Mouse (Mus musculus) limb, embryonic 12.5 days (tissue): ENCODE measurements around the gene Gm5862. TPM values are rescaled to one million over a fixed set of nuclear protein-coding genes. Genes with fewer than 3 reads are reported as not detected.
"Not testable (repeated sequence)": the region's sequence is repeated elsewhere in the genome, so short reads cannot be mapped to it uniquely, and the experiment has no call there.

Experiments
- ATAC-seq: fragments of 200-750 bp; cut with Nextera tagmentation; 2 replicates; pipeline ENCODE4 v1.8.0; 2017; ENCODE audit warnings: low read depth, moderate TSS enrichment; ENCODE audit not compliant: insufficient number of reproducible peaks, insufficient read depth, low FRiP score, low TSS enrichment
- H3K27ac ChIP-seq: fragments of 300-500 bp; sonication (generic); 2 replicates; pipeline ENCODE4 v1.5.1; 2016; ENCODE audit warnings: mild to moderate bottlenecking, moderate library complexity
- H3K27me3 ChIP-seq: fragments of 300-500 bp; sonication (generic); 2 replicates; pipeline ENCODE4 v1.6.1; 2016; ENCODE audit warnings: mild to moderate bottlenecking, moderate library complexity
- H3K36me3 ChIP-seq: fragments of 300-500 bp; sonication (generic); 2 replicates; pipeline ENCODE4 v1.6.1; 2016; ENCODE audit warnings: mild to moderate bottlenecking, moderate library complexity
- H3K4me1 ChIP-seq: fragments of 300-500 bp; sonication (generic); replicated peaks from 2 replicates; pipeline ENCODE4 v1.6.1; 2016
- H3K4me2 ChIP-seq: fragments of 300-500 bp; sonication (generic); 2 replicates; pipeline ENCODE4 v1.6.1; 2016; ENCODE audit warnings: mild to moderate bottlenecking, moderate library complexity
- H3K4me3 ChIP-seq: fragments of 300-500 bp; sonication (generic); replicated peaks from 2 replicates; pipeline ENCODE4 v1.5.1; 2016; ENCODE audit warnings: mild to moderate bottlenecking
- H3K9ac ChIP-seq: fragments of 300-500 bp; sonication (generic); replicated peaks from 2 replicates; pipeline ENCODE4 v1.6.1; 2016; ENCODE audit warnings: mild to moderate bottlenecking, moderate library complexity
- H3K9me3 ChIP-seq: fragments of 300-500 bp; sonication (generic); 2 replicates; pipeline ENCODE4 v1.6.1; 2016; ENCODE audit warnings: mild to moderate bottlenecking, moderate library complexity
- WGBS: fragments of 180-500 bp; shearing (Covaris S2); methylation state at CpG from one replicate; pipeline ENCODE4 v1.1.7; 2016; 5-methylcytosine and 5-hydroxymethylcytosine counted together
- polyA plus RNA-seq: library from polyadenylated mRNA; unstranded; fragments of >200 nt; fragmentation: Nextera tagmentation; extraction: Ambion mirVana; gene quantifications from 2 replicates; pipeline ENCODE4 v1.2.1, GENCODE M21; 2016

Gene Gm5862
- not detected in 2 replicates for polyA plus RNA-seq

- H3K9me3 ChIP-seq, H3K4me2 ChIP-seq, H3K27me3 ChIP-seq, H3K36me3 ChIP-seq, H3K4me3 ChIP-seq, H3K4me1 ChIP-seq, H3K9ac ChIP-seq, H3K27ac ChIP-seq, ATAC-seq: not testable (repeated sequence)
- WGBS, result no CpG with 5 or more reads among the region's 3 CpGs
These were observed at the start of gene Gm5862 for GRCm38 (mm10) chr5:26022816-26023215. TSS of gene Gm5862 (minus strand) at chr5:26022916.

GRCm38 (mm10) chr5:26070716-26071115 is 48.0 kb upstream of the Gm5862 start:
- H3K9ac ChIP-seq, result no peak overlapping the region
- H3K4me3 ChIP-seq, result no peak overlapping the region
- no peaks in the 10 kb centered on the region for H3K36me3 ChIP-seq
- no peak overlapping the region for H3K4me2 ChIP-seq
- H3K9me3 ChIP-seq, result 0 out of 2 replicates have a peak, but pooled peaks cover 7% of the 10 kb centered on the region
- no peaks in the 10 kb centered on the region for H3K27me3 ChIP-seq
- H3K4me1 ChIP-seq, result no peaks in the 10 kb centered on the region
- no peak for ATAC-seq
- WGBS, result 85% methylated on average over 24 of the region's 24 CpGs
- no peak overlapping the region for H3K27ac ChIP-seq

GRCm38 (mm10) chr5:26058481-26058880 is 35.8 kb upstream of the Gm5862 start, which contains the start of gene Gm7347:
TSS of gene Gm7347 (minus strand) at chr5:26058581.
- not testable (repeated sequence) for H3K4me3 ChIP-seq, H3K4me2 ChIP-seq, H3K36me3 ChIP-seq, H3K9ac ChIP-seq, H3K4me1 ChIP-seq, H3K9me3 ChIP-seq, ATAC-seq, H3K27ac ChIP-seq, H3K27me3 ChIP-seq
- WGBS, result no CpG with 5 or more reads among the region's 2 CpGs

GRCm38 (mm10) chr5:26039458-26039857 is 16.7 kb upstream of the Gm5862 start, which contains the start of gene Speer4a:
TSS of gene Speer4a (minus strand) at chr5:26039558.
- H3K4me3 ChIP-seq, result not testable (repeated sequence)
- 77% methylated on average over 2 of the region's 2 CpGs for WGBS

GRCm38 (mm10) chr5:26007697-26008096 is 15.0 kb downstream of the Gm5862 start:
- not testable (repeated sequence) for H3K9me3 ChIP-seq, ATAC-seq, H3K4me3 ChIP-seq, H3K9ac ChIP-seq, H3K36me3 ChIP-seq, H3K27ac ChIP-seq, H3K4me2 ChIP-seq, H3K4me1 ChIP-seq
- peaks cover 14% of the 10 kb centered on the region for H3K27me3 ChIP-seq
- WGBS, result 64% methylated on average over 7 of the region's 7 CpGs

More at GRCm38 (mm10) chr5:26039458-26039857, 16.7 kb upstream of the Gm5862 start, which contains the start of gene Speer4a:
- H3K27ac ChIP-seq, H3K4me1 ChIP-seq, H3K9ac ChIP-seq, H3K9me3 ChIP-seq, H3K27me3 ChIP-seq, H3K36me3 ChIP-seq, ATAC-seq, H3K4me2 ChIP-seq: not testable (repeated sequence)

GRCm38 (mm10) chr5:26006937-26007695 is 15.6 kb downstream of the Gm5862 start:
- not testable (repeated sequence) for H3K9me3 ChIP-seq, H3K36me3 ChIP-seq, H3K4me1 ChIP-seq, H3K27ac ChIP-seq
- peaks cover 14% of the 10 kb centered on the region for H3K27me3 ChIP-seq
- H3K4me3 ChIP-seq, result peak overlapping the region; percentile 31
- peak overlapping the region; percentile 58 for H3K4me2 ChIP-seq
- peak; percentile 83 for ATAC-seq
- 15% methylated on average over 45 of the region's 45 CpGs for WGBS
- H3K9ac ChIP-seq, result 0 out of 2 replicates have a peak overlapping the region, but pooled peaks have one; percentile 5

GRCm38 (mm10) chr5:26004698-26005097 is 18.0 kb downstream of the Gm5862 start, which contains the start of gene Gm1979:
TSS of gene Gm1979 (minus strand) at chr5:26004798.
- ATAC-seq, H3K27ac ChIP-seq, H3K9ac ChIP-seq: not testable (repeated sequence)

GRCm38 (mm10) chr5:25988550-25988949 is 34.2 kb downstream of the Gm5862 start, which contains the start of gene Gm21698:
TSS of gene Gm21698 (minus strand) at chr5:25988650.
- not testable (repeated sequence) for H3K36me3 ChIP-seq, H3K4me3 ChIP-seq, H3K9me3 ChIP-seq, H3K4me1 ChIP-seq, ATAC-seq, H3K4me2 ChIP-seq, H3K27me3 ChIP-seq, H3K9ac ChIP-seq, H3K27ac ChIP-seq
- WGBS, result no CpG with 5 or more reads among the region's 3 CpGs

More at GRCm38 (mm10) chr5:26004698-26005097, 18.0 kb downstream of the Gm5862 start, which contains the start of gene Gm1979:
- H3K9me3 ChIP-seq, H3K4me1 ChIP-seq, H3K36me3 ChIP-seq, H3K4me3 ChIP-seq, H3K4me2 ChIP-seq: not testable (repeated sequence)
- H3K27me3 ChIP-seq, result peaks cover 14% of the 10 kb centered on the region
- WGBS, result 94% methylated on average over 1 of the region's 2 CpGs

- not testable (repeated sequence) for H3K9ac ChIP-seq, H3K4me2 ChIP-seq, H3K4me1 ChIP-seq, H3K27me3 ChIP-seq, H3K9me3 ChIP-seq, H3K27ac ChIP-seq, H3K4me3 ChIP-seq, H3K36me3 ChIP-seq, ATAC-seq
- no CpG with 5 or more reads among the region's 2 CpGs for WGBS
These were observed 50.2 kb downstream of the Gm5862 start, which contains the start of gene Gm21680 for GRCm38 (mm10) chr5:25972563-25972962. TSS of gene Gm21680 (minus strand) at chr5:25972663.
